Mouse (Mus musculus) hindbrain, embryonic 15.5 days (tissue): ENCODE results near the gene Naalad2. TPM values are rescaled to one million over a fixed set of nuclear protein-coding genes. Genes with fewer than 3 reads are reported as not detected.
"Not testable (repeated sequence)": the region's sequence is repeated elsewhere in the genome, so short reads cannot be mapped to it uniquely, and the experiment has no call there.

Source experiments
- ATAC-seq: fragments of 200-750 bp; cut with Nextera tagmentation; 2 replicates; pipeline ENCODE4 v1.8.0; 2017; ENCODE audit warnings: low read depth, moderate number of reproducible peaks, moderate TSS enrichment; ENCODE audit not compliant: low FRiP score
- H3K27ac ChIP-seq: fragments of 300-500 bp; sonication (generic); replicated peaks from 2 replicates; pipeline ENCODE4 v1.5.1; 2015; ENCODE audit warnings: mild to moderate bottlenecking, inconsistent platforms
- H3K27me3 ChIP-seq: fragments of 300-500 bp; sonication (generic); 2 replicates; pipeline ENCODE4 v1.6.1; 2015; ENCODE audit warnings: control low read depth, inconsistent platforms
- H3K36me3 ChIP-seq: fragments of 300-500 bp; sonication (generic); 2 replicates; pipeline ENCODE4 v1.6.1; 2015; ENCODE audit warnings: control low read depth, inconsistent platforms
- H3K4me1 ChIP-seq: fragments of 300-500 bp; sonication (generic); replicated peaks from 2 replicates; pipeline ENCODE4 v1.6.1; 2015; ENCODE audit warnings: control low read depth, inconsistent platforms
- H3K4me2 ChIP-seq: fragments of 300-500 bp; sonication (generic); 2 replicates; pipeline ENCODE4 v1.6.1; 2015; ENCODE audit warnings: moderate library complexity, mild to moderate bottlenecking, inconsistent platforms
- H3K4me3 ChIP-seq: fragments of 300-500 bp; sonication (generic); 2 replicates; pipeline ENCODE4 v1.5.1; 2015; ENCODE audit warnings: mild to moderate bottlenecking, inconsistent platforms
- H3K9ac ChIP-seq: fragments of 300-500 bp; sonication (generic); 2 replicates; pipeline ENCODE4 v1.6.1; 2015; ENCODE audit warnings: inconsistent platforms
- H3K9me3 ChIP-seq: fragments of 300-500 bp; sonication (generic); 2 replicates; pipeline ENCODE4 v1.6.1; 2016; ENCODE audit warnings: control low read depth, inconsistent platforms
- WGBS: fragments of 180-500 bp; shearing (Covaris S2); methylation state at CpG from one replicate; pipeline ENCODE4 v1.1.7; 2015; 5-methylcytosine and 5-hydroxymethylcytosine counted together
- polyA plus RNA-seq: library from polyadenylated mRNA; unstranded; fragments of >200 nt; fragmentation: Nextera tagmentation; extraction: Ambion mirVana; gene quantifications from 2 replicates; pipeline ENCODE4 v1.2.1, GENCODE M21; 2015

The Naalad2 gene
- polyA plus RNA-seq, 1 experiment from 2014 or later = 1.7 TPM

- Histone ChIP-seq H3K4me1 (peaks cover 18% of the 10 kb centered on the region), H3K36me3 (no peaks in the 10 kb centered on the region; the same call in 1 of the 2 replicates), H3K9ac (peak within 1 kb of the TSS; percentile 93), H3K27me3 (0 out of 2 replicates have a peak, but pooled peaks cover 3% of the 10 kb centered on the region), H3K27ac (peak within 1 kb of the TSS; percentile 86), H3K9me3 (no peaks in the 10 kb centered on the region), H3K4me3 (peak within 1 kb of the TSS; percentile 78), H3K4me2 (peak within 1 kb of the TSS; percentile 95)
- ATAC-seq = peak; percentile 99
- WGBS = 3% methylated on average over 49 of the region's 49 CpGs
Measured at GRCm38 (mm10) chr9:18291571-18292429, 111.0 kb downstream of the Naalad2 start, which contains the start of gene Chordc1. Gene Chordc1, plus strand, starts transcription at chr9:18292125.

- not testable (repeated sequence) for H3K4me2 ChIP-seq, H3K4me1 ChIP-seq, H3K9me3 ChIP-seq, ATAC-seq, H3K4me3 ChIP-seq, H3K36me3 ChIP-seq, H3K27ac ChIP-seq, H3K27me3 ChIP-seq, H3K9ac ChIP-seq
- 28% methylated on average over 5 of the region's 5 CpGs for WGBS
Measured at GRCm38 (mm10) chr9:18278693-18279092, 124.1 kb downstream of the Naalad2 start.

GRCm38 (mm10) chr9:18277497-18277896, 125.3 kb downstream of the Naalad2 start:
- Histone ChIP-seq H3K36me3 (no peaks in the 10 kb centered on the region), H3K4me3 (no peak overlapping the region), H3K9me3 (no peaks in the 10 kb centered on the region), H3K4me2 (no peak overlapping the region), H3K27ac (no peak overlapping the region), H3K27me3 (no peaks in the 10 kb centered on the region), H3K9ac (no peak overlapping the region), H3K4me1 (no peaks in the 10 kb centered on the region)
- 48% methylated on average over 1 of the region's 1 CpGs for WGBS
- ATAC-seq = peak; percentile 72; the same call in 1 of the 2 replicates

GRCm38 (mm10) chr9:18276844-18277243, 126.0 kb downstream of the Naalad2 start:
- Histone ChIP-seq H3K4me2 (no peak overlapping the region), H3K9ac (no peak overlapping the region), H3K4me3 (no peak overlapping the region), H3K27me3 (no peaks in the 10 kb centered on the region), H3K9me3 (no peaks in the 10 kb centered on the region), H3K36me3 (no peaks in the 10 kb centered on the region), H3K27ac (no peak overlapping the region), H3K4me1 (no peaks in the 10 kb centered on the region)
- ATAC-seq = no peak
- WGBS = 65% methylated on average over 2 of the region's 2 CpGs

- H3K27ac ChIP-seq = no peak overlapping the region
- no peaks in the 10 kb centered on the region for H3K4me1 ChIP-seq
- H3K4me2 ChIP-seq = no peak overlapping the region
- WGBS = 93% methylated on average over 1 of the region's 1 CpGs
- no peaks in the 10 kb centered on the region for H3K27me3 ChIP-seq
- H3K9me3 ChIP-seq = no peaks in the 10 kb centered on the region
- no peak overlapping the region for H3K4me3 ChIP-seq
- ATAC-seq = no peak
- H3K9ac ChIP-seq = no peak overlapping the region
- H3K36me3 ChIP-seq = no peaks in the 10 kb centered on the region
Measured at GRCm38 (mm10) chr9:18275901-18276300, 126.9 kb downstream of the Naalad2 start.

Other genes starting within 250 kb of the Naalad2 start
- 122 and 130 TPM in 2 replicates for gene Chordc1, start 110.9 kb downstream of the Naalad2 start, polyA plus RNA-seq
- not detected in 2 replicates for gene Ubtfl1, start 1.4 kb upstream of the Naalad2 start, polyA plus RNA-seq
- gene Mbd3l2, start 27.7 kb upstream of the Naalad2 start, polyA plus RNA-seq = 0.12 TPM in 1 of 2 replicates, not detected in the other
- 30.0 and 39.0 TPM in 2 replicates for gene Zfp558, start 75.3 kb upstream of the Naalad2 start, polyA plus RNA-seq
- gene Mbd3l1, start 75.4 kb upstream of the Naalad2 start, polyA plus RNA-seq = not detected in 2 replicates